ENCODE assay signal across 16 mouse cellular contexts in genomic region chr9:29262836-29263235, GRCm38 (mm10).
"Had no signal": no experiment of that assay in that cellular context is flagged by ENCODE, and none has a peak within 500 bp of the region (broad histone marks: within the 10 kb centered on the region; RNA-seq: fewer than 3 reads in every experiment).

No protein-coding gene starts in this region.

- H3K27ac ChIP-seq: kidney, postnatal 0 days; layer of hippocampus, adult 2 months; liver, embryonic 13.5 days; midbrain, embryonic 15.5 days; neural tube, embryonic 13.5 days had no signal

- ATAC-seq: midbrain, embryonic 15.5 days had no signal

- H3K27me3 ChIP-seq: liver, embryonic 13.5 days; midbrain, embryonic 15.5 days; neural tube, embryonic 13.5 days had no signal

- H3K9me3 ChIP-seq: liver, embryonic 13.5 days; midbrain, embryonic 15.5 days; neural tube, embryonic 13.5 days had no signal

- H3K9ac ChIP-seq: liver, embryonic 13.5 days; midbrain, embryonic 15.5 days; neural tube, embryonic 13.5 days had no signal

- H3K4me3 ChIP-seq: layer of hippocampus, adult 2 months; liver, embryonic 13.5 days; midbrain, embryonic 15.5 days; myocyte; neural tube, embryonic 13.5 days had no signal

- H3K4me1 ChIP-seq: liver, embryonic 13.5 days had no signal

- DNase-seq: kidney, adult 2 months; kidney, postnatal 25 days; layer of hippocampus, adult 9-11 months; liver, embryonic 13.5 days; lung, adult 2 months; lung, postnatal 14 days; lung, postnatal 4 days; right cerebral cortex, postnatal 25 days; thymus, adult 18-20 months; thymus, postnatal 4 days had no signal

- H3K36me3 ChIP-seq: liver, embryonic 13.5 days; midbrain, embryonic 15.5 days; neural tube, embryonic 13.5 days had no signal

- H3K4me2 ChIP-seq: liver, embryonic 13.5 days; midbrain, embryonic 11.5 days; midbrain, embryonic 15.5 days; neural tube, embryonic 13.5 days had no signal
